Mouse (Mus musculus) stomach, embryonic 16.5 days (tissue): ENCODE results near the gene Mthfd2. TPM values are rescaled to one million over a fixed set of nuclear protein-coding genes. Genes with fewer than 3 reads are reported as not detected.
A peak's percentile ranks its signal among the peaks of the same experiment; 100 is the strongest.

Experiments used
- ATAC-seq: fragments of 200-750 bp; cut with Nextera tagmentation; 2 replicates; pipeline ENCODE4 v1.8.0; 2017; ENCODE audit warnings: moderate number of reproducible peaks, moderate TSS enrichment; ENCODE audit not compliant: insufficient read depth, low FRiP score
- H3K27ac ChIP-seq: fragments of 300-500 bp; sonication (generic); 2 replicates; pipeline ENCODE4 v1.5.1; 2014; ENCODE audit warnings: low read length
- H3K27me3 ChIP-seq: fragments of 300-500 bp; sonication (generic); 2 replicates; pipeline ENCODE4 v1.6.1; 2014; ENCODE audit warnings: low read length, control low read depth, mixed read lengths; ENCODE audit not compliant: control insufficient read depth, insufficient read depth
- H3K36me3 ChIP-seq: fragments of 300-500 bp; sonication (generic); 2 replicates; pipeline ENCODE4 v1.6.1; 2014; ENCODE audit warnings: low read length; ENCODE audit not compliant: control insufficient read depth, insufficient read depth
- H3K4me1 ChIP-seq: fragments of 300-500 bp; sonication (generic); 2 replicates; pipeline ENCODE4 v1.6.1; 2014; ENCODE audit warnings: low read length, control low read depth, mixed read lengths; ENCODE audit not compliant: control insufficient read depth, insufficient read depth
- H3K4me2 ChIP-seq: fragments of 300-500 bp; sonication (generic); 2 replicates; pipeline ENCODE4 v1.6.1; 2014; ENCODE audit warnings: low read depth, low read length, mixed read lengths
- H3K4me3 ChIP-seq: fragments of 300-500 bp; sonication (generic); replicated peaks from 2 replicates; pipeline ENCODE4 v1.5.1; 2014; ENCODE audit warnings: mild to moderate bottlenecking, low read length
- H3K9ac ChIP-seq: fragments of 300-500 bp; sonication (generic); 2 replicates; pipeline ENCODE4 v1.6.1; 2014; ENCODE audit warnings: low read length
- H3K9me3 ChIP-seq: fragments of 300-500 bp; sonication (generic); replicated peaks from 2 replicates; pipeline ENCODE4 v1.6.1; 2016; ENCODE audit warnings: low read length, control low read depth; ENCODE audit not compliant: control insufficient read depth
- WGBS: fragments of 180-500 bp; shearing (Covaris S2); extraction: QIAGEN DNeasy Blood & Tissue Kit; methylation state at CpG from one replicate; pipeline ENCODE4 v1.1.7; 2014; 5-methylcytosine and 5-hydroxymethylcytosine counted together
- polyA plus RNA-seq: library from polyadenylated mRNA; unstranded; fragments of >200 nt; fragmentation: Nextera tagmentation; extraction: Ambion mirVana; gene quantifications from 2 replicates; pipeline ENCODE4 v1.2.1, GENCODE M21; 2015

Gene Mthfd2
- polyA plus RNA-seq, 1 experiment from 2014 or later = 35.2 TPM

DNA sequence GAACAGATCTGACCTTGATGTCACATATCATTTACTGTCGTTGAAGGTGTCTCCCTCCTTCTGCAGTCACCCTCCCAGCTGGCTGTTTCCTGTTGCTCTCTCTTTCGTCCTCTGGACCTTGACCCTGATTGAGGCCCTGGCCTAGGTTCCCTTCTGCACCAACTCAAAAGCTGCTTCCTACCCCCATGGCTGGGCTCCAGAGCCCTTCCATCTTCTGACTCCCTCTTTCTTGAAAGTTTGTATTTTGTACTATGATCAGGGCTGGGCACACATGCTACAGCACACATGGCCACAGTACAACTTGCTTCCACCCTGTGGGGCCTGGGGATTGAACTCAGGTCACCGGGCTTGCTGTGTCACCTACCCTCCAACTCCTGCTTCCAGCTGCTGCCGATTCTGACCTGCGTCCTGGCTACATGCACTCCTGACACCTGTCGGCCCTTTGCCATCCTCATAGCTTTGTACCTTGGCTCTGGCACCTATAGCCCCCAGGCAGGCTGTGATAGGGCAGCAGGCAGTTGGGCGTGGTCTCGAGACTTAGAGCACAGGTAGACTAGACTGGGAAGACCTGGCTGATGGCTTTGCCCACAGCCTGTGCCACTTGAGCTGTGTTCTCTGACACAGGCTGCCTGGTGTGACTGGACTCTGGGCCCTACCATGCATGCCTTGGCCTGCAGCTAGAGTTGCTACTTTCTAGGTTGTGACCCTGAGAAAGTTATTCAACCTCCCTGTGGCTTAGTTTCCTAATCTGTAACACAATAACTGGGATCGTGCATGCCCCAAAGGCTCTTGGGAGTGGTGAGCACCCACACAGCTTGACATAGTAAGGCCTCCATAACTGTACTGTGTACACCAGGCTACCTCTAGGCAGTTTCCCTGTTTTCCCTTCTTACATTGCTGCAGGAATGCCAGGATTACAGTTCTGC is 29.4 kb upstream of the Mthfd2 start:
- Histone ChIP-seq H3K9me3 (no peaks in the 10 kb centered on the region), H3K27me3 (no peaks in the 10 kb centered on the region), H3K27ac (0 out of 2 replicates have a peak overlapping the region, but pooled peaks have one; percentile 10), H3K9ac (no peak overlapping the region), H3K4me2 (no peak overlapping the region), H3K36me3 (peaks cover 8% of the 10 kb centered on the region; the same call in 1 of the 2 replicates), H3K4me1 (peaks cover 13% of the 10 kb centered on the region), H3K4me3 (no peak overlapping the region)
- WGBS = 82% methylated on average over 9 of the region's 9 CpGs
- no peak for ATAC-seq

DNA sequence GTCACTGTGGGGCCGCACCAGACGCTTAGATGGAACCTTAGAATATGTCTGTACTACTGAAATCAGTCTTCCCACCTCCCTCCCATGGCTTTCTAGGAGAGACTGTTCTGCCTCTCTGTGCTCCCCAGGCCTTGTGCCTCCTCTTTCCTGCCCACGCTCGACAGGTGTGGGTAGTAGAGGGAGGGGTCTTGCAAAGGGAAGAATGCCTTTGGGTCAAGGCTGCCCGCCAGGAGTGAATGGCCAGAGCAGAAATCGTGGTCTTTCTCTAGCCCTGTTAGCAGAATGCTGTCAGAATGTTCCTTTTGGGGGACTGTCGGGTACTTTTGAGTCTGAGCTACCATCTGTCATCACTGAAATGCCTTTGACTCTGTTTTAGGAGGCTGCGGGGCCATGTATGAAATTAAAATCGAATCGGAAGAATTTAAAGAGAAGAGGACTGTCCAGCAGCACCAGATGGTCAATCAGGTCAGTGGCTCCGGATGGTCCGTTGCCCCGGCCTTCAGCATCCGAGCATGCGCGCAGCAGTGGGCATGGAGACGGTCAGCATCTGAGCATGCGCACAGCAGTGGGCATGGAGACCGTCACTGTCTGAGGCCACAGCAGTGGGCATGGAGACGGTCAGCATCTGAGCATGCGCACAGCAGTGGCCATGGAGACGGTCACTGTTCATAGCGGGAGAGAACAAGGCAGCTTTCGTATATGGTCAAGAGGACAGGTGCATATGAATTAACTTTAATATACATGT is 27.1 kb upstream of the Mthfd2 start:
- peaks cover 5% of the 10 kb centered on the region; the same call in 1 of the 2 replicates for H3K36me3 ChIP-seq
- H3K4me1 ChIP-seq = peaks cover 20% of the 10 kb centered on the region
- H3K4me2 ChIP-seq = no peak overlapping the region
- H3K27me3 ChIP-seq = no peaks in the 10 kb centered on the region
- no peak overlapping the region for H3K4me3 ChIP-seq
- ATAC-seq = no peak
- no peaks in the 10 kb centered on the region for H3K9me3 ChIP-seq
- no peak overlapping the region for H3K9ac ChIP-seq
- 91% methylated on average over 24 of the region's 24 CpGs for WGBS
- H3K27ac ChIP-seq = no peak overlapping the region

DNA sequence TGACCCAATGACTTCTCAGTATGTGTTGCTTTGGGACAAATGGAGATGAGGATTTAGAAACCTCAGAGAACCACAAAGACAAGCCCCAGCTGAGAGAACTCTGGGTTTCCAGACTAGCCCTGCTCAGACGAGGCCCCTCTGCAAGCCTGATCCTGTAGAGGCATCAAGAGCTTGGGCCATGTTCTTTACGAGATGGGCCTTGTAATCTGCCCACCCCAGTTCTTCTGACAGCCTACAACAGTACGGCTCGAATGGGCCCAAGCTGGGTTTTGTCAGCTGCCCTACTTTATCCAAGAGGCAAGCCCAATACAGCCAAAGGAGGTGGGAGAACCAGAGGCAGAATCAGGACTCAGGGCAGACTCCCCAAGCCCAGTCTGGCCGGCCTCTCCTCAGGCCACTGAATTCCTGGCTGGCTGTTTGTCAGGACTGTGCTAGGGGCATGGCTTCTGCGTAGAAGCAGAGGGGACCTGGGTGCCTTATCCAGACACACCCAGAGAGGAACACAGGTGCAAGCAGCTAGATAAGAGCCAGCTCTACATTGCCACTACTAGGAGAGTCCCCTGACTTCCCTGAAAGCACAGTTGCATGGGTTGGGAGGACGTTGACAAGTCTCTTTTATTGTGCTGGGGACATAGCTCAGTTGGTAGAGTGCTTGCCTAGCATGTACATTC is 25.9 kb upstream of the Mthfd2 start:
- Histone ChIP-seq H3K4me3 (no peak overlapping the region), H3K27me3 (no peaks in the 10 kb centered on the region), H3K4me2 (no peak overlapping the region), H3K4me1 (peaks cover 20% of the 10 kb centered on the region), H3K27ac (peak overlapping the region; percentile 52), H3K36me3 (peaks cover 5% of the 10 kb centered on the region; the same call in 1 of the 2 replicates), H3K9me3 (no peaks in the 10 kb centered on the region), H3K9ac (peak overlapping the region; percentile 95; the same call in 1 of the 2 replicates)
- 67% methylated on average over 7 of the region's 7 CpGs for WGBS
- ATAC-seq = peak; percentile 48; the same call in 1 of the 2 replicates

DNA sequence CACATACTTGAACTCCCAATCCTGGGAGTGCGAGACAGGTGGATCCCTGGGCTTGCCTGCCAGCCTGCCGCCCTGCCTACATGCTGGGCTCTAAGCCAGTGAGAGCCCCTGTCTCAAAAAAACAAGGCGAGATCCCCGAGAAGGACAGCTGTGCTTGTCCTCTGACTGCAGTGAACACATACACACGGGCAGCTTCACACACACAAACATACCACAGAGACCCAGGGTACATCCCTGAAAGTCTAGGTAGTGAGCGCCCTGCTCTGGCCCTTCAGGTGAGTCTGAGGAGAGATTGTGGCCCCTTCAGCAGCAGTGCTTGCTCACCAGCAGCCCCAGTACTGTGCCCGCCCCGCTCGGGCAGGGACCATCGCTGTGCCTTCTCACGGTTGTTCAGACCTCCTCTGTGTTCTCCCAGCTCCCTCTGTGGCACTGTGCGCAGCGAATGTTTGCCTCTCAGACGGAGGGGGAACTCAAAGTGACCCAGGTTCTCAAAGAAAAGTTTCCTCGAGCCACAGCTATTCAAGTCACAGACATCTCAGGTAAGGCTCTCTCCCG is 25.2 kb upstream of the Mthfd2 start:
- H3K9me3 ChIP-seq = no peaks in the 10 kb centered on the region
- H3K9ac ChIP-seq = peak overlapping the region; percentile 95; the same call in 1 of the 2 replicates
- H3K36me3 ChIP-seq = peaks cover 5% of the 10 kb centered on the region; the same call in 1 of the 2 replicates
- peaks cover 20% of the 10 kb centered on the region for H3K4me1 ChIP-seq
- H3K27ac ChIP-seq = peak overlapping the region; percentile 52
- H3K4me2 ChIP-seq = no peak overlapping the region
- no peak overlapping the region for H3K4me3 ChIP-seq
- no peak for ATAC-seq
- 85% methylated on average over 16 of the region's 16 CpGs for WGBS
- no peaks in the 10 kb centered on the region for H3K27me3 ChIP-seq

DNA sequence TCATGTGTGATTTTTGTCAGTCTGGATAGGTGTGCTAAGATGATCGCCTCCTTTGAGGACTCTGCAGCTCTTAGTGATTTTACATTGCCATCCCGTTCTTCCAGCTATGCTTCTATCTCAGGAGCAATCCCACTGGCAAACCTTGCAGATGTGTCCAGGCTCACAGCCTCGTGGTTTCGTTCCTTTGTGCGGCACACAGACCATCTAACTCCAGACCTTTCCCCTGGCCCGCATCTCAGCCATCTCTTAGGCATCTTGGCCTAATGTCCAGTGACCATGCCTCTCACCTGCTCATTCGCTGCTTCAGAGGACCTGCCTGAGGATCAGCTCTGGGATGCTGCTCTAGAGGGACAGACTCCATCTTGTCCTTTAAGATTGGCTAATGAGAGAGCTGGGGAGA is 24.5 kb upstream of the Mthfd2 start:
- Histone ChIP-seq H3K4me1 (peaks cover 20% of the 10 kb centered on the region), H3K4me3 (peak overlapping the region; percentile 87), H3K27ac (no peak overlapping the region), H3K27me3 (no peaks in the 10 kb centered on the region), H3K9me3 (no peaks in the 10 kb centered on the region), H3K36me3 (peaks cover 5% of the 10 kb centered on the region; the same call in 1 of the 2 replicates), H3K9ac (peak overlapping the region; percentile 95), H3K4me2 (peak overlapping the region; percentile 71)
- ATAC-seq = no peak
- WGBS = 79% methylated on average over 7 of the region's 7 CpGs

DNA sequence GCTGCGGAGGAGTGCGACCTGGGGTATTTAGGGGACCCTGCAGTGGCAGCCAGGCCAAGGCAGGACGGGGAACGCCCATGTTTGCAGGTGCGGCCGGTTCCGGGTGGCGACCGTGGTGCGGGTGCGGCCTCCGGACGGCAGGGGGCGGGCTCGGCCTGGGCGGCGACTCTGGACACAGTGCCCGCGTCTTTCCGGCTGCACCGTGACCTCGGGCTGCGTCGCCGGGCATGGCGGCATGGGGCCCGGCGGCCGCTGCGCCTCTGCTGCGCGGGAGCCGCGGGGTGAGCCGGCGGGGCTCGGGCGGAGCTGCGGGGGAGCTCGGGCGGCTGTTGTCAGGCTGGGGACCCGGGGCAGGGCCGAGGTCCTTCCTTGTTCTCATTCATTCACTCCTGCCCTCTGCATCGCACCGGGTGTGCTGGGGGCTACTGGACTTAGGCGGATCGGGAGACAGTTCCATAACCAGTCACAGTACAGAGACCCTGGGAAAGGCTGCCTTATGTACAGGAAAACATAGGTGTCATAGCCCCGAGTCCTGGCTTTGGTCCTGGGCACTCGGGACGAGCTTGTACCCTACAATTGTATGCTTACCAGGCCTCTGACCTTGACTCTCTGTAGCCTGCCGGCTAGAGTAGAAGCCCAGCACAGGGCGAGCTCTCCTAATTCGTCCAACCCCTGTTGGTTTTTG is 23.7 kb upstream of the Mthfd2 start:
- Histone ChIP-seq H3K27ac (peak overlapping the region; percentile 56; the same call in 1 of the 2 replicates), H3K9me3 (no peaks in the 10 kb centered on the region), H3K9ac (peak overlapping the region; percentile 95), H3K4me1 (peaks cover 20% of the 10 kb centered on the region), H3K4me3 (peak overlapping the region; percentile 87), H3K27me3 (no peaks in the 10 kb centered on the region), H3K4me2 (peak overlapping the region; percentile 71), H3K36me3 (peaks cover 4% of the 10 kb centered on the region; the same call in 1 of the 2 replicates)
- ATAC-seq = peak; percentile 94
- WGBS = under 1% methylated on average over 53 of the region's 53 CpGs

DNA sequence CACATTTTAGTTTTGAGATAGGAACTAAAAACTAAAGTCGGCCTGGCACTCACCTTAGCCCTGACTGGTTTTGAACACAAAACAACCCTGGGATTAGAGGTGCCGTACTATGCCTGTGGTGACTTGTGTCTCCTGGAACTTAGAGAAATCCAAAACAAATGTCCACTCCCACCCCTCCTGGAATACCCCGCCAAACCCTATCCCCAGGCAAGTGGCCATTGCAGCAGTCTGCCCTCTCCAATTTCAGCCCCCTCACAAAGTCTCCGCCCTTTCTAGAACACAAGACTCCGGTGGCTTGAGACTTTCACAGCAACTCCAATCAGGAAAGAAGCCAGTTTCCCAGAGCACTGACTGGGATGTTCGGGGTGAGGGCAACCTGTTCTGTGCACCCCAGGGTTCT is 23.2 kb upstream of the Mthfd2 start, which contains the start of gene Bola3:
Gene Bola3 (plus strand): TSS at position 275 of the 400 bp plus-strand sequence.
- peak within 1 kb of the TSS; percentile 95 for H3K9ac ChIP-seq
- H3K27ac ChIP-seq = peak within 1 kb of the TSS; percentile 56; the same call in 1 of the 2 replicates
- no peaks in the 10 kb centered on the region for H3K36me3 ChIP-seq
- ATAC-seq = peak; percentile 12; the same call in 1 of the 2 replicates
- no peaks in the 10 kb centered on the region for H3K27me3 ChIP-seq
- peaks cover 20% of the 10 kb centered on the region for H3K4me1 ChIP-seq
- 32% methylated on average over 6 of the region's 6 CpGs for WGBS
- no peaks in the 10 kb centered on the region for H3K9me3 ChIP-seq
- peak within 1 kb of the TSS; percentile 71 for H3K4me2 ChIP-seq
- peak within 1 kb of the TSS; percentile 87 for H3K4me3 ChIP-seq

DNA sequence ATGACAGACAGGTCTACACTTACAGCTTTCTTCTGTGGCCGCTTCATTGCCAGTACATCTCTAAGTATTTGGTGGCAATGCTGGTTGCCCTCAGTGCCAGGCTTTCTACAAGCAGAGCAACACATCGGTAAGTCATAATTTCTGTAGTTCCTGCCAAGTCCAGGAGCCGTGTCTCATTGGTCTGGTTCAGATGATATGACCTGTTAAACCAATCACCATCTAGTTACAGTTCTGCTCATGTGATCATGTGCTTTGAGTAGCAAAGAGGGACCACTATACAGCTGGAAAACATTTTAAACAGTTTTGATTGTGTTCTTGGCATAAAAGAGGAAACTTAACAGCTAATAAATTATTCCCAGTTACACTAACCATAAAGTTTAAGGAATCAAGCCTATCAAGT is 22.2 kb upstream of the Mthfd2 start:
- Histone ChIP-seq H3K27me3 (no peaks in the 10 kb centered on the region), H3K4me1 (peaks cover 20% of the 10 kb centered on the region), H3K4me3 (no peak overlapping the region), H3K9ac (no peak overlapping the region), H3K9me3 (no peaks in the 10 kb centered on the region), H3K36me3 (no peaks in the 10 kb centered on the region), H3K27ac (no peak overlapping the region), H3K4me2 (no peak overlapping the region)
- 83% methylated on average over 3 of the region's 3 CpGs for WGBS
- no peak for ATAC-seq
